Mouse (Mus musculus) c-Kit-positive CD71-negative TER-119-negative erythroid progenitor cells, embryonic 14.5 days (primary cell): ENCODE data around the gene Defb46.

Source experiments
- DNase-seq: peaks from one replicate; pipeline ENCODE4 v3.0.0-alpha.2; 2013; ENCODE audit warnings: low read depth

The Defb46 gene

GRCm38 (mm10) chr8:19239616-19240015 lies at the start of gene Defb46:
Gene Defb46, plus strand, starts transcription at chr8:19239916.
- no peak for DNase-seq

- no peak for DNase-seq
These were observed 14.6 kb upstream of the Defb46 start, which contains the start of gene Defb6 for GRCm38 (mm10) chr8:19225161-19225560. Gene Defb6, plus strand, starts transcription at chr8:19225478.

GRCm38 (mm10) chr8:19238101-19238500 lies 1.6 kb upstream of the Defb46 start:
- DNase-seq, result no peak

- no peak for DNase-seq
These were observed 7.6 kb downstream of the Defb46 start, which contains the start of gene Defb5 for GRCm38 (mm10) chr8:19247280-19247679. Gene Defb5, plus strand, starts transcription at chr8:19247580.

GRCm38 (mm10) chr8:19258136-19258535 lies 18.4 kb downstream of the Defb46 start:
- no peak for DNase-seq

GRCm38 (mm10) chr8:19259667-19260066 lies 20.0 kb downstream of the Defb46 start:
- no peak for DNase-seq
